Mouse (Mus musculus) stomach, postnatal 0 days (tissue): Measurements from ENCODE around the gene Itgam. TPM values are rescaled to one million over a fixed set of nuclear protein-coding genes. Genes with fewer than 3 reads are reported as not detected.
A peak's percentile ranks its signal among the peaks of the same experiment; 100 is the strongest.

ENCODE experiments used
- ATAC-seq: fragments of 200-750 bp; cut with Nextera tagmentation; 2 replicates; pipeline ENCODE4 v1.8.0; 2017; ENCODE audit not compliant: low FRiP score, low TSS enrichment
- DNase-seq: peaks from one replicate; pipeline ENCODE4 v3.0.0-alpha.2; 2016; ENCODE audit warnings: low spot score
- H3K27ac ChIP-seq: fragments of 300-500 bp; sonication (generic); replicated peaks from 2 replicates; pipeline ENCODE4 v1.5.1; 2014; ENCODE audit warnings: mild to moderate bottlenecking, control low read depth
- H3K27me3 ChIP-seq: fragments of 300-500 bp; sonication (generic); 2 replicates; pipeline ENCODE4 v1.6.1; 2014; ENCODE audit warnings: low read length; ENCODE audit not compliant: control insufficient read depth, insufficient read depth
- H3K36me3 ChIP-seq: fragments of 300-500 bp; sonication (generic); 2 replicates; pipeline ENCODE4 v1.6.1; 2014; ENCODE audit warnings: low read length, mixed read lengths; ENCODE audit not compliant: control insufficient read depth, insufficient read depth
- H3K4me1 ChIP-seq: fragments of 300-500 bp; sonication (generic); replicated peaks from 2 replicates; pipeline ENCODE4 v1.6.1; 2014; ENCODE audit warnings: antibody characterized with exemption; ENCODE audit not compliant: control insufficient read depth, insufficient read depth
- H3K4me2 ChIP-seq: fragments of 300-500 bp; sonication (generic); replicated peaks from 2 replicates; pipeline ENCODE4 v1.6.1; 2014; ENCODE audit warnings: low read depth, mild to moderate bottlenecking, control low read depth, moderate library complexity
- H3K4me3 ChIP-seq: fragments of 300-500 bp; sonication (generic); 2 replicates; pipeline ENCODE4 v1.5.1; 2014; ENCODE audit warnings: low read depth, low read length, control low read depth
- H3K9ac ChIP-seq: fragments of 300-500 bp; sonication (generic); 2 replicates; pipeline ENCODE4 v1.6.1; 2014; ENCODE audit warnings: mild to moderate bottlenecking, low read length, control low read depth, mixed read lengths
- H3K9me3 ChIP-seq: fragments of 300-500 bp; sonication (generic); 2 replicates; pipeline ENCODE4 v1.6.1; 2016; ENCODE audit warnings: low read length; ENCODE audit not compliant: control insufficient read depth
- CTCF ChIP-seq: IDR thresholded peaks from 2 replicates; pipeline ENCODE4 v1.5.1; 2016; ENCODE audit warnings: antibody characterized with exemption, low read depth, mild to moderate bottlenecking, moderate library complexity
- EP300 ChIP-seq: optimal IDR thresholded peaks from 2 replicates; pipeline ENCODE3; 2016; ENCODE audit warnings: antibody characterized with exemption
- WGBS: fragments of 180-500 bp; shearing (Covaris S2); extraction: QIAGEN DNeasy Blood & Tissue Kit; methylation state at CpG from one replicate; pipeline ENCODE4 v1.1.7; 2014; 5-methylcytosine and 5-hydroxymethylcytosine counted together
- polyA plus RNA-seq: library from polyadenylated mRNA; unstranded; fragments of >200 nt; fragmentation: Nextera tagmentation; extraction: Ambion mirVana; gene quantifications from 2 replicates; pipeline ENCODE4 v1.2.1, GENCODE M21; 2015

Itgam gene
- polyA plus RNA-seq, 1 experiment from 2014 or later, result 0.91 TPM

GRCm38 (mm10) chr7:128071816-128072215, 9.4 kb downstream of the Itgam start:
- Histone ChIP-seq H3K36me3 (no peaks in the 10 kb centered on the region), H3K27me3 (no peaks in the 10 kb centered on the region)

GRCm38 (mm10) chr7:128080012-128080411, 17.6 kb downstream of the Itgam start:
- DNase-seq (peak; percentile 10), ATAC-seq (no peak)
- no peak overlapping the region for H3K27ac ChIP-seq
- no peaks in the 10 kb centered on the region for H3K36me3 ChIP-seq
- H3K9me3 ChIP-seq, result no peaks in the 10 kb centered on the region
- no peak for TF ChIP-seq EP300
- no peak for TF ChIP-seq CTCF
- no peak overlapping the region for H3K9ac ChIP-seq
- H3K4me3 ChIP-seq, result no peak overlapping the region
- 76% methylated on average over 8 of the region's 8 CpGs for WGBS
- H3K27me3 ChIP-seq, result no peaks in the 10 kb centered on the region
- H3K4me1 ChIP-seq, result no peaks in the 10 kb centered on the region
- H3K4me2 ChIP-seq, result no peak overlapping the region

More at GRCm38 (mm10) chr7:128071816-128072215, 9.4 kb downstream of the Itgam start:
- H3K4me2 ChIP-seq, result no peak overlapping the region
- ATAC-seq (no peak), DNase-seq (no peak)
- 74% methylated on average over 4 of the region's 4 CpGs for WGBS
- no peaks in the 10 kb centered on the region for H3K4me1 ChIP-seq
- TF ChIP-seq CTCF (no peak), EP300 (no peak)
- no peak overlapping the region for H3K9ac ChIP-seq
- no peaks in the 10 kb centered on the region for H3K9me3 ChIP-seq
- no peak overlapping the region for H3K4me3 ChIP-seq
- H3K27ac ChIP-seq, result no peak overlapping the region

- 62% methylated on average over 7 of the region's 7 CpGs for WGBS
- DNase-seq, result no peak
- ATAC-seq, result no peak
Observed at GRCm38 (mm10) chr7:128089141-128089540, 26.7 kb downstream of the Itgam start.

GRCm38 (mm10) chr7:128098135-128098534, 35.7 kb downstream of the Itgam start:
- DNase-seq, result no peak

More at GRCm38 (mm10) chr7:128089141-128089540, 26.7 kb downstream of the Itgam start:
- Histone ChIP-seq H3K27ac (no peak overlapping the region), H3K4me3 (no peak overlapping the region), H3K36me3 (no peaks in the 10 kb centered on the region), H3K4me2 (no peak overlapping the region), H3K4me1 (no peaks in the 10 kb centered on the region), H3K9me3 (no peaks in the 10 kb centered on the region), H3K9ac (no peak overlapping the region), H3K27me3 (no peaks in the 10 kb centered on the region)
- no peak for TF ChIP-seq EP300
- no peak for TF ChIP-seq CTCF

DNA sequence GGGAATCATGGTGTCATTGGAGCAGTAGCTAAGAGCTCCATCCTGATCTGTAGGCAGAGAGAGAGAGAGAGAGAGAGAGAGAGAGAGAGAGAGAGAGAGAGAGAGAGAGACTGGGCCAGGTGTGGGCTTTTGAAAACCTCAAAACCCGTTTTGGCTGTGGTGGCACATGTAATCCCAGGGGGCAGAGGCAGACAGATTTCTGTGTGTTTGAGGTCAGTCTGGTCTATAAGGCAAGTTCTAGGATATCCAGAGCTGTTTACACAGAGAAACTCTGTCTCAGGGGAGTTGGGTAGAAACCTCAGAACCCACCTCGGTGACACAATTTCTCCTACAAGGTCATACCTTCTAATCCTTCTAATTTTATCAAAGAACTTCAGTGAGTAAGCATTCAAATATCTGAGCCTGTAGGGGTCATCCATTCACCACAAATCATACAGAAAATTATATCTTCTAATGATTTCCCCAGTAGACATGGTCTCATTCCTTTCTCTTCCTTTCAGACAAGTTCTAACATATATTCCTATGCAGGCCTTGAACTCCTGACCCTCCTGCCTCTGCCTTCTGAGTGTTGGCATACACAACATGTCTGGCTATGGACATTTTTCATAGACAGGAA, 38.4 kb downstream of the Itgam start:
- 70% methylated on average over 2 of the region's 2 CpGs for WGBS
- no peak overlapping the region for H3K9ac ChIP-seq
- TF ChIP-seq CTCF (peak; percentile 17; the same call in 1 of the 2 replicates), EP300 (no peak)
- H3K9me3 ChIP-seq, result no peaks in the 10 kb centered on the region
- no peak overlapping the region for H3K4me3 ChIP-seq
- no peaks in the 10 kb centered on the region for H3K4me1 ChIP-seq
- no peak overlapping the region for H3K4me2 ChIP-seq
- H3K36me3 ChIP-seq, result no peaks in the 10 kb centered on the region
- H3K27ac ChIP-seq, result no peak overlapping the region
- no peak for DNase-seq
- H3K27me3 ChIP-seq, result no peaks in the 10 kb centered on the region
- no peak for ATAC-seq

More at GRCm38 (mm10) chr7:128098135-128098534, 35.7 kb downstream of the Itgam start:
- TF ChIP-seq CTCF (peak; percentile 45), EP300 (no peak)
- no peaks in the 10 kb centered on the region for H3K27me3 ChIP-seq
- no peak overlapping the region for H3K4me3 ChIP-seq
- H3K27ac ChIP-seq, result no peak overlapping the region
- no peaks in the 10 kb centered on the region for H3K36me3 ChIP-seq
- no peaks in the 10 kb centered on the region for H3K4me1 ChIP-seq
- no peaks in the 10 kb centered on the region for H3K9me3 ChIP-seq
- H3K4me2 ChIP-seq, result no peak overlapping the region
- WGBS, result 76% methylated on average over 1 of the region's 1 CpGs
- no peak for ATAC-seq
- no peak overlapping the region for H3K9ac ChIP-seq

- 41% methylated on average over 4 of the region's 4 CpGs for WGBS
- DNase-seq, result no peak
Observed at GRCm38 (mm10) chr7:128105246-128105645, 42.8 kb downstream of the Itgam start.

More at GRCm38 (mm10) chr7:128105246-128105645, 42.8 kb downstream of the Itgam start:
- no peaks in the 10 kb centered on the region for H3K27me3 ChIP-seq
- ATAC-seq, result no peak
- H3K9me3 ChIP-seq, result no peaks in the 10 kb centered on the region
- H3K4me2 ChIP-seq, result no peak overlapping the region
- H3K9ac ChIP-seq, result no peak overlapping the region
- TF ChIP-seq EP300, result no peak
- TF ChIP-seq CTCF, result 0 out of 2 replicates have a peak, but pooled peaks have one; percentile 12
- no peak overlapping the region for H3K4me3 ChIP-seq
- no peaks in the 10 kb centered on the region for H3K4me1 ChIP-seq
- H3K27ac ChIP-seq, result no peak overlapping the region
- no peaks in the 10 kb centered on the region for H3K36me3 ChIP-seq
